Mouse (Mus musculus) G1E (cell line): ENCODE measurements at regions not wholly inside any gene's neighbourhood (a gene's known extent, or its start where the extent isn't known, plus 50 kb on each side); places are given as distances from the start of the nearest gene placed in this dataset.

ENCODE experiments used
- ATAC-seq: 2 replicates; pipeline ENCODE4 v1.8.0; 2016; ENCODE audit warnings: mild to moderate bottlenecking; ENCODE audit not compliant: insufficient number of reproducible peaks, poor library complexity, low FRiP score, severe bottlenecking; ENCODE audit errors: extremely low read depth
- DNase-seq: peaks from one replicate; pipeline ENCODE4 v3.0.0; 2012; ENCODE audit warnings: low spot score
- H3K27me3 ChIP-seq: 2 replicates; pipeline ENCODE4 v1.6.1; 2012; ENCODE audit warnings: mild to moderate bottlenecking, low read length, inconsistent platforms; ENCODE audit not compliant: insufficient read depth
- H3K36me3 ChIP-seq: replicated peaks from 2 replicates; pipeline ENCODE3; 2012; ENCODE audit warnings: mild to moderate bottlenecking, inconsistent platforms
- H3K4me1 ChIP-seq: 2 replicates; pipeline ENCODE4 v1.6.1; 2012; ENCODE audit warnings: low read depth, low read length, inconsistent platforms, mixed read lengths; ENCODE audit not compliant: insufficient read depth
- H3K4me3 ChIP-seq: 2 replicates; pipeline ENCODE4 v1.5.1; 2012; ENCODE audit warnings: low read depth, mild to moderate bottlenecking, inconsistent platforms, low read length, moderate library complexity, mixed read lengths
- H3K9me3 ChIP-seq: replicated peaks from 2 replicates; pipeline ENCODE4 v1.6.1; 2012; ENCODE audit warnings: inconsistent platforms
- CTCF ChIP-seq: IDR thresholded peaks from 2 replicates; pipeline ENCODE4 v1.5.1; 2012; ENCODE audit warnings: low read depth, low read length, inconsistent platforms, mixed read lengths
- GATA1 ChIP-seq: IDR thresholded peaks from 2 replicates; pipeline ENCODE4 v1.6.1; 2012; ENCODE audit warnings: borderline replicate concordance, low read length, inconsistent platforms, mixed read lengths
- GATA2 ChIP-seq: IDR thresholded peaks from 2 replicates; pipeline ENCODE4 v1.6.1; 2012; ENCODE audit warnings: low read depth, low read length, inconsistent platforms, borderline replicate concordance
- POLR2AphosphoS5 ChIP-seq: IDR thresholded peaks from 2 replicates; pipeline ENCODE4 v1.6.1; 2012; ENCODE audit warnings: low read depth, low read length, inconsistent platforms; ENCODE audit not compliant: insufficient replicate concordance
- TAL1 ChIP-seq: conservative IDR thresholded peaks from 2 replicates; pipeline ENCODE4 v1.6.1; 2012; ENCODE audit warnings: low read depth, low read length, inconsistent platforms, mixed read lengths

DNA sequence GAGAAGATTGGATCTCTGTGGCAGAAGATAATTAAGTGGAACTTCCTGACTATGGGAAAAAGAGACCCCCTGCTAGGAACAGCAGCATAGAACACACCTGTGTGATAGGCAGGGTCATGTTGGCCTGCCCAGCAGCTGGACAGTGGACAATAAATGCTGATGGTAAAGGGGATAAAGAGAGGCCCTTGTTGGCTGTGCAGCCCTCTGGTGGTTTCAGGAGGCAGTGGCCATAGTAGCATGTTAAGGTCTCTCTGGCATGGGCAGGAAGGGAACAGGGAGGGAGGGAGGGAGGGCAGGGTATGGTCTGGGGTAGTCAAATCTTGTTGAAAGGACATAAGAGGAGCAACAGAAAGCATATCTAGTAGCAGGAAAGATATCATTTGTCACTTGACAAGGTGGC, 58.7 kb upstream of the Slc35f3 start:
- no peaks in the 10 kb centered on the region for H3K4me1 ChIP-seq
- no peaks in the 10 kb centered on the region for H3K27me3 ChIP-seq
- peaks cover 69% of the 10 kb centered on the region for H3K9me3 ChIP-seq
- ATAC-seq (no peak), DNase-seq (no peak)
- TF ChIP-seq POLR2AphosphoS5 (no peak), GATA2 (no peak), GATA1 (no peak), CTCF (no peak), TAL1 (no peak)
- H3K36me3 ChIP-seq = no peaks in the 10 kb centered on the region
- H3K4me3 ChIP-seq = no peak overlapping the region

DNA sequence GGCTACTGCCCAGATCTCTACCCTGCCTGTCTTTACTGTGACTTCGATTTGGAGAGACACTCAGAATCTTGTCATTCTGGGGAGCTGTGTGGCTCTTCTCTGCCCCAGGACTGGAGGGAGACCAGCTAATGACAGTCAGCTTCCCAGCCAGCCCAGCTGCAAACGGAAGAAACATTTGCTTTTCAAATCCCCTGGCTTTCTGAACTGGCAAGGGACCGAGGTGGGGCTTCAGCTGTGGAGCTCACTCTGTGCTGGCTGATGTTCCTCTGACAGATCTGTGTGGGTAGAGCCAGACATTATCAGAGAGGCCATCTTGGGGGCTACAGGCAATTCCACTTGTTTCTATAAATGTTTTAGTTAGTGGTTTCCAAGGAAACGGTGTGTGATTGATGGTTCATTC, 54.0 kb upstream of the Slc35f3 start:
- TF ChIP-seq CTCF (no peak), TAL1 (no peak), GATA2 (no peak), GATA1 (no peak), POLR2AphosphoS5 (no peak)
- Histone ChIP-seq H3K4me1 (no peaks in the 10 kb centered on the region), H3K36me3 (no peaks in the 10 kb centered on the region), H3K27me3 (no peaks in the 10 kb centered on the region), H3K9me3 (peaks cover 70% of the 10 kb centered on the region), H3K4me3 (no peak overlapping the region)
- no peak for ATAC-seq
- DNase-seq = no peak
